Mouse (Mus musculus): ENCODE data around the gene Aldh4a1. TPM values are rescaled to one million over a fixed set of nuclear protein-coding genes. Genes with fewer than 3 reads are reported as not detected.

Gene Aldh4a1
- total RNA-seq, 2 experiments from 2014 or later, result 62.7 to 84.6 TPM

- DNase-seq, result no peak
Measured at GRCm38 (mm10) chr4:139589351-139590027, 33.2 kb upstream of the Aldh4a1 start.

GRCm38 (mm10) chr4:139590446-139590845, 32.2 kb upstream of the Aldh4a1 start:
- no peak for DNase-seq

- DNase-seq, result no peak
Measured at GRCm38 (mm10) chr4:139592895-139593294, 29.8 kb upstream of the Aldh4a1 start.

GRCm38 (mm10) chr4:139593383-139593782, 29.3 kb upstream of the Aldh4a1 start:
- no peak for DNase-seq

- DNase-seq, result no peak
Measured at GRCm38 (mm10) chr4:139594062-139594461, 28.6 kb upstream of the Aldh4a1 start.

GRCm38 (mm10) chr4:139596715-139597114, 26.0 kb upstream of the Aldh4a1 start:
- DNase-seq, result no peak

- no peak for DNase-seq
Measured at GRCm38 (mm10) chr4:139597286-139598284, 25.1 kb upstream of the Aldh4a1 start.

GRCm38 (mm10) chr4:139598356-139598755, 24.3 kb upstream of the Aldh4a1 start:
- no peak for DNase-seq

- peak; percentile 94 for DNase-seq
Measured at GRCm38 (mm10) chr4:139598950-139599518, 23.6 kb upstream of the Aldh4a1 start.

GRCm38 (mm10) chr4:139601519-139602356, 20.9 kb upstream of the Aldh4a1 start:
- DNase-seq, result no peak

GRCm38 (mm10) chr4:139602357-139603244, 20.1 kb upstream of the Aldh4a1 start, which contains the start of gene Gm21969:
Gm21969 (plus strand) TSS chr4:139603186.
- DNase-seq, result peak; percentile 78

- no peak for DNase-seq
Measured at GRCm38 (mm10) chr4:139605216-139605615, 17.4 kb upstream of the Aldh4a1 start.

- no peak for DNase-seq
Measured at GRCm38 (mm10) chr4:139606732-139607131, 15.9 kb upstream of the Aldh4a1 start.

GRCm38 (mm10) chr4:139608975-139609374, 13.7 kb upstream of the Aldh4a1 start:
- DNase-seq, result no peak

GRCm38 (mm10) chr4:139610954-139611353, 11.7 kb upstream of the Aldh4a1 start:
- no peak for DNase-seq

- peak; percentile 90 for DNase-seq
Measured at GRCm38 (mm10) chr4:139611542-139611953, 11.1 kb upstream of the Aldh4a1 start.

- DNase-seq, result no peak
Measured at GRCm38 (mm10) chr4:139614524-139615260, 8.0 kb upstream of the Aldh4a1 start.

GRCm38 (mm10) chr4:139616276-139617000, 6.2 kb upstream of the Aldh4a1 start:
- DNase-seq, result peak; percentile 52

- no peak for DNase-seq
Measured at GRCm38 (mm10) chr4:139617001-139617364, 5.7 kb upstream of the Aldh4a1 start.

Measured in adrenal gland, postnatal 10 days (tissue).